Mouse (Mus musculus) lung, postnatal 25 days (tissue): ENCODE measurements around the gene Kbtbd13.
"Not testable (repeated sequence)": the region's sequence is repeated elsewhere in the genome, so short reads cannot be mapped to it uniquely, and the experiment has no call there.

Experiments
- DNase-seq: peaks from one replicate; pipeline ENCODE4 v3.0.0; 2022; ENCODE audit warnings: low spot score

The Kbtbd13 gene

GRCm38 (mm10) chr9:65347112-65347850 is 44.2 kb downstream of the Kbtbd13 start:
- no peak for DNase-seq

GRCm38 (mm10) chr9:65346476-65347111 is 44.9 kb downstream of the Kbtbd13 start:
- peak; percentile 16 for DNase-seq

GRCm38 (mm10) chr9:65345854-65346475 is 45.5 kb downstream of the Kbtbd13 start, which contains the start of gene Pdcd7:
Gene Pdcd7 (plus strand): TSS chr9:65346104.
- peak; percentile 97 for DNase-seq

- not testable (repeated sequence) for DNase-seq
Observed at GRCm38 (mm10) chr9:65345439-65345838, 46.0 kb downstream of the Kbtbd13 start.

- DNase-seq = no peak
Observed at GRCm38 (mm10) chr9:65340414-65340813, 51.0 kb downstream of the Kbtbd13 start.

- DNase-seq = no peak
Observed at GRCm38 (mm10) chr9:65339146-65339545, 52.3 kb downstream of the Kbtbd13 start.
